Mouse (Mus musculus) urinary bladder, adult 18-20 months (tissue): ENCODE data around the gene Gm765.

Experiments
- DNase-seq, 2 experiments: peaks; one replicate each; pipeline ENCODE4 v3.0.0; 2022; ENCODE audit warnings: low spot score in 2 of 2, mixed read lengths in 2 of 2

Gm765 gene

DNA sequence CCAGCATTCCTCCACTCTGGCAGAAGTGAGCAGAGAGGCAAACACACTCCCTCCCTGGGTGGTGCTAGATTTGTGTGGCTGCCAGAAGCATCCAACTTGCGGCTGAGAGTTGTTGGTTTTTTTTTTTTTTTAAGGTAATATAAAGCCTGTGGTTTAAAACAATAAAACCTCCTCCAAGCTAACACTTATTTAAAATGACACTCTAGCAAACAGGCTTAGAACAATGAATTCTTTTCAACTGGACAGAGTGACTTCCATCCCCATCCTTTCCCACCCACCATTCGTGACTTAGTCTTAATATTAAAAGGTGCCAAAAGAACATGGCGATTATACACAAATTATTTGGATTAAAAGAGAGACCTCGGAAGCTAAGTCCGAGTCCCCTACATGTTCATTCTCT lies at the start of gene Gm765:
Gm765 (minus strand) TSS at position 101 of the 400 bp plus-strand sequence.
- DNase-seq, result no peak

DNA sequence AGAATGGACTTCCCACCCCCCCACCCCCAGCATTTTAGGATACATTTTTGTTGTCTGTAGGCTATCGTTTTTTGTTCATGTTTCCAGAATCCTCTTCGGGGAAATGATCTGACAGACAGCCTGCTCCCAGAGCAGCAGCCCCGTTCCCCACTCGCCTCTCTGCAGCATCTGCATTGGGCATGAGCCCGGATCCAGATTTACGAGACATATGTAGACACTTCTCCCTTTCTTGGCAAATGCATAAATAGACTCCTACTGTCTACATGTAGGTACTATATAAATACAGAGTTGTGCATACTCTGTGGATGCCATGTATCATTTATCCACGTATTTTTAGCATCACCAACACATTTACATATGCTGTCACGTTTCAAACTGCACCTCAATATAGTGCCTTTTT lies 42.9 kb upstream of the Gm765 start:
- no peak for DNase-seq

DNA sequence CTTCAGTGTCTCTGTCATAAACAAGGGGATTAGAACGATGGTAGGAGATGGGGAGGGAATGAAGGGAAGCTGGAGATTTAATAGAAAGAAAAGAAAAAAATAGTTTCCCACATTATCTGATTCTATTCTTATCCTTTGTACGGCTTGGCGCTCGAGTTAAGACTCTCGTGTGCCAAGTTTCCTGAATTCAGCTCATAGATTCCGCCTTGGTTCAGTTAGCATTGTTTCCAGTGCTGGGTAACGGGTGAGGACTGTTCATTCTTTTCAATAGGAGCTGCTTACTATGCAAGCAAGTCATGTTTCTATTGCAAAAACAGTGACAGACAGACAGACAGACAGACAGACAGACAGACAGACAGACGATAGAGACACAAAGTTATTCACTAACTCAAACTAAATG lies 41.9 kb upstream of the Gm765 start:
- DNase-seq, result no peak

DNA sequence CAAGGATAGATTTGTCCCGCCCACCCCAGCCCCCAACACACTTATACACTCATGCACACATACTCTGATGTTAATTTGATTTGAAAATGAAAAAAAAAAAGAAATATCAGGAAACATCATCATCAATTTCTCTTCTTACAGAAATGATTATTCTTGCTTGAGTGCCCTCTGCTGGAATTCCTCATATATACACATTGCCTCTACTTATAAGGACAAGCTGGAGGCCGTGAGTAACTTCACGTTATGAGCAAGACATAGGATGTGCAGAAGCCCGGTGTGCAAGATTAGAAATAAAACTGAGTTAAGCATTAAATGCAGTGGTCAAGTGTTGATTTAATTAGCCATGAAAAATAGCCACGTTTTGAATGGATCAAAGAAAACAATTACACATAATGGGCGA lies 40.9 kb upstream of the Gm765 start:
- DNase-seq, result no peak

DNA sequence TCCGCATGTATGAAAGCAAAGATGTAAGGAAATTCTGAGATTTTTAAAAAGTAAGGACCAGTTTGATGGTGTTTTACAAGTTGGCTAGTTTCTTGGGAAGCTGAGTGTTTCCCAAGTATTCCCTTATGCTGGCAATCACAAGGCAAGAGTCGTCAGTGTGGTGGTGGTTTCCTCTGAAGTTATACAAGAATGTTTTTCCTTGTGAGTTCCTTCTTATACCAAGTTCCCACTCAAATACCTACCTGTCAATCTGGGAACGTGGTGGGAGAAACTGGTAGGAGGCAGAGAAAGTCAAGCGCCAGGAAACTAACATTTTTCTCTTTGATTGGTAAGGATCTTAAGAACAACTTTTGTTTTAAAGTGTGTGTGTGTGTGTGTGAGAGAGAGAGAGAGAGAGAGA lies 23.6 kb upstream of the Gm765 start:
- no peak for DNase-seq

DNA sequence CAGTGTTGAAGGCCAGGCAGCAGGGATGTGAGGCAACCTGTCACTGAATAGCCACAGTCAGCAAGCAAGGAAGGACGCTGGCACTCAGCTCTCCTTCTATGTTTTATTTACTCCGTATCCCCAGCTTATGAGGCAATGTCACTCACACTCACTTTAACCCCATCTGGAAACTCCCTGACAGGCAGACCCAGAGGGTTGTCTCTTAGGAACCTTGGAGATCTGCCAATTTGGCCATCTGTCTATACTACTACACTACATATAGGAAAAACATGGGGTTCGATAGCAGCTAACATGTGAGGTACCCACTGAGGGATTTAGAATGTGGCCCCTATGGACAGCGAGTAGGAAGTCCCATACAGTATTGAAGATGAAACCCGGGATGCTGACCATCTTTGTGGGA lies 12.7 kb upstream of the Gm765 start:
- no peak for DNase-seq

DNA sequence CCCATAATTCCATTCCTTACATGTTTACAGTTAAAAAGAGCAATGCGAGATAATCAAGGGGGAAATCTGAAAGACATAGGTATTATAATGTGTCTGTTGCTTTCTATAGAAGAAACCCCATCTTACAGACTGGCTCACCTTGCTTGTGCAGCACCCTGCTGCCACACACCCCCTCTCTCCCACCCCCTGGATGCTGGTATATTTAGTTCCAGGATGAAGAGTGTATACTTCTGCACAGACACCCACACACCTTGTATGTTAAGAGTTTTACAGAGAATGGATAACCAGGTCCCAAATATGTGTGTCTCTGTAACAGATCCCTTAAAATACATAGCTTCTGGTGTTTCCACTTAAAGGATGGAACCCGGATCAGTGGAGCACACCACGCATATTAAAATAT lies 10.7 kb upstream of the Gm765 start:
- DNase-seq, result no peak

DNA sequence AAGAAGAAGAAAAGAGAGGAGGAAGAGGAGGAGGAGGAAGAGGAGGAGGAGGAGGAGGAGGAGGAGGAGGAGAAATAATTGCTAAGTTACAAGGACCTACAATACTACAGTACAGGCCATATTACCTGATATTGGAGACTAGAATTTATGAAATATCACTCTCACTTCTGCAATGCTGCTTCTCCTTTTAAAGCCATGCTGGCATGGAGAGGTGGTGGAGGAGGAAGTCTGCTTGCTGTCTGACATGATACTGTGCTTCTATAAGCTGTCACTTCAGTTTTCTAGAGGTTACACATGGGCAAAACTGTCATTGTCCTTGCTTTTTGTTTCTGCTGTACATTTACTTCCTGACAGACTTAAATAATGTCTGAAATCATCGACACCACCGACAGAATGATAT lies 9.8 kb downstream of the Gm765 start:
- no peak for DNase-seq

DNA sequence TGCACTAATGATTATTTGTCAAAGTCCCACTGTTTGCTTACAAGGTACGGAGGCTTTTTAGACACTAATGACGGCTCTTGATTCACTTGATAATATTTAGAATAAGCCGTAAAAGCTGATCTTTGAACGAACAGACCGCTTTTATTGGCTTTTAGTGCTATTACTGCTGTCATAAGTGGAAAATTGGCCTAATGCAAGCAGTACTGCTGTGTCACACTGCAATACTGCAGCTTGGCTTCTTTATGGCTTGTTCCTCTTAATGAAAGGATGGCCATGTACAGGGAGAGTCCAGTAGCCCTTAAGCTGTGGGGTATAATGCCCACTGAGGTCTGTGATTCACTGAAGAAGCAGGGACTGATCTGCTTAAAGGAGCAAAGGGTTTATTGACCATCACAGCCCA lies 30.9 kb downstream of the Gm765 start:
- no peak for DNase-seq

DNA sequence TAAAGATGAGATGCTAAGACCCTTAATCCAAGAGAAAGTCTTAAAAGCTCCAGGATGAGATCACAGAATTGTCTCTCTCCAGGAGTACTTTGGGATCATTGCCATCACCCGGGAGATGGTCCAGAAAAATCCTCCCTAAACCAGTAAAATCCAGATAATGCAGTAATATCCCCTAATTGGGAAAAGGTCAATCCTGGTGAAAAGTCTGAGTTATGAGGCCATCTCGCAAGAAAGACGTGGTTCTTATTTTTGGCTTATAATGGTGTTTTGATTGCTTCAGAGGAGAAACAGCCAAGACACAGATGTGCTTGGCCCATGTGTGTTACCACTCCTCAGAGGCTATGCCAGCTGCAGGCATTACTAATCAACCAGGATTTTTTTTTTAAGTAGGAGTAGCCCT lies 34.9 kb downstream of the Gm765 start:
- DNase-seq, result peak in 1 of 2 experiments; percentile 72

DNA sequence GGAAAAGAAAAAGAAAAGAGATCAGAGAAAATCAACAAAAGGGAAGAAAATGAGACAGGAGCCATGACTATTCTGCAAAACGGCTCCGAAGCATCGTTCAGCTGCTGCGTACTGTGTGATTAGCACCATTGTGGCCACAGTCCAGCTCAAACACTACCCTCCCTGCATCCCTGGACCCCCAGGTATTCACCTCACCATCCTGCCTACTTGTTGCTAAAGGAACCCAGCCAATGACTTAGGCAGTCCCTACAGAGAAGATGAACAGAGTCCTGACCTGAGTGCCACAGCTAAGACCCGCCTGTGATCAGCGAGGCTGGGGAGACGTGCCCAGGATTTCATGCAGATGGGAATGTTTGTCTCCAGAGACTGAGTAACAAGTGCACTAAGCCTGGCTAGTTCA lies 35.4 kb downstream of the Gm765 start:
- peak; percentile 6 to 41 for DNase-seq

DNA sequence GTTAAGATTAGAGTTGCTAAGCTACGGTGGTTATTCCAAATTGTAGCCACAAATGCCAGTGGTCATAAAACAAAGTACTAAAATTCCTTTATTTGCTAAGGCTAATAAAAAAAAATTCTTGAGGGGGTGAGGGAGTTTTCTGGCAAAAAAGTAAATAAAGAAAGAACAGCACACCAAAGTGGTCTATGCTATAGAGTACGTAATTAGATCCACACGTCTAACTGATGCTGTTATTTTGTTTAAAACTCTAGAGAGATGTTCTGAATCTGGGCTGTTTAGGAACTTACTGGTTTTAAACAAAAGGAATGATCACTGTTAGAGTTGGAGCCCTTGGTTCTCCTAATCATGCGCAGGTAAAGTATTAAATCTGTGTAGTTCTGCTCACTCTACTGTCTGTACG lies 50.5 kb downstream of the Gm765 start:
- no peak for DNase-seq

DNA sequence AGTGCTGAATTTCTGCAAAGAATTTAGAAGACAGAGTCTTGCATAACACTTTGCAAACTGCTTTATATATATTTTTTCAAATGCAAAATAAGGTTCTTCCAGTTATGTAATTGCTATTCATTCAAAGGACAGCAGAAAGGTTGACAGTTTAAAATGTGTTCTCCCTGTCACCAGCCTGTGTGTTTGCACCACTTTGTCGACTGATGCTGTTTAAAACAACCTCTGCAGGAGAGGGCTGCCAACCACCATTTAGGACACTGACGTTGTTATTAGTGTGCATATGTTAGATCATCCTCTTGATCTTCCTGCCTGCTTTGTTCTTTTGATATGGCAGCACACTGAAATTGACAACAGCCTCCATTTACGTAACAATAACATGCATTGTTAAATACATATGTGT lies 54.2 kb downstream of the Gm765 start:
- DNase-seq, result no peak

DNA sequence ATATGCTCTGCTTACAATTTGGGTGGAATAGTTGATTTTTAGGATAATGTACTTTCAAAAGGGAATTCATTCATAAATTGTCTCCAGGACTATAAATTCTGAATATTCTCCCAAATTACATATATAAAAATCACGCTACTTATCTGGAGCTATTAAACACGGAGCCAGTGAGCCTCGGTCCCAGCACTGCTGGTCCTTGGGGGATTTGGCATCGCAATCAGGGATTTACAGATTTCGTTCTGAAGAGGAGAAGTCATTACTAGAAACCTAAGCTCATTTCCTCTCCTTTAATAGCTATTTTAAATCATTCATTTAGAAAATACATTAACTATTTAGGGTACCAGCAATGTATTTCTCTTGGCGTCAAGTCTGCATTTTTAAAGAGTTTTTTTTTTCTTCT lies 55.0 kb downstream of the Gm765 start:
- DNase-seq, result no peak

DNA sequence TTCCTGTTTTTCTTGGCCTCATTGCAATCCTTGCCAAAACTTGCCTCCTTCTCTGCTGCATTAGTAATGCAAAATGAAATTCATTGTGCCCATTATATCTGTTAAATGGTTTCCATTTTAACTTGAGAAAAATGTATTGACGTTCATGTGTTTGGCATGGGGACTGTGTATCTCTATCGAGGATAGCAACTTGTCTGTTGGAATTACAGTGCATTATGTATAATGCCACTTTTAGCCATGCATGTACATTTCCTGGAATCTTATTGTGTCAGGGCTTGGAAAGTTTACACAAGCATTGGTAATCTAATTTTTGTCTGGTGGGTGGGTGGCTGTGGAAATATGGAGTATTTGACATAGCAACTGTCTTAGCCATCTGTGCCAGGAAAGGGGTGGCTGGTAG lies 57.4 kb downstream of the Gm765 start:
- no peak for DNase-seq

DNA sequence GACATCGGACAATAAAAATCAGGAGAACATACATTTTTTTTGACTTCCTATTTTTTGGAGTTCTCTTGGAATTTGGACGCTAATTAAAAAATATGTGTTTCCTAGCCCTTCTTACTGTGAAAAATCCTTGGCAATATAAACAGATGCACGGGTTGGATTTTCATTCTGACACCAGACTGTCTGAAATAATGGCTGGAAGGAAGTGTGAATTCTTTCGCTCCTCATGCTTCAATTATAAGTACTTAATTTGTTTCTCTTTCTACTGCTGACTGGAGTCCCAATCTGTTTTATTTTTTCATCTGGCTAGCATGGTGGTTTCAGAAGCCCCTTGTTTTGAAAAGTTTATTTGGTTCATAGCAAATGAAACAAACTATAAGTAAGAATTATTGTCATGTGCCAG lies 59.8 kb downstream of the Gm765 start:
- no peak for DNase-seq

DNA sequence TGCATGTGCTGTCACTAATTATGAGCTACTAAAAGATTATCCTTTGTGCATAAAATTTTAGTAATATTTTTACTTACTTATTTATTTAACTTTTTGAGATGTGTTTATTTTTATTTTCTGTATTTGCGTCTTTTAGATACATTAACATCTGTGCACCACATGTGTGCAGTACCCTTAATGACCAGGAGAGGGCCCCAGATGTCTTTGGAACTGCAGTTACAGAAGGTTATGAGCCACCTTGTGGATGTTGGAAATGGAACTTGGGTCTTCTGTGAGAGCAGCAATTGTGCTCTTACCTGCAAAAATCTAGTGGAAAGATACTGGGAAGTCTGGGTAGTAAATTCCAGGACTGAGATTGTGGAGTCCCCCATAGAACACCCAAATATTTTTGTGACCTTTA lies 71.0 kb downstream of the Gm765 start:
- peak; percentile 6 to 31 for DNase-seq

DNA sequence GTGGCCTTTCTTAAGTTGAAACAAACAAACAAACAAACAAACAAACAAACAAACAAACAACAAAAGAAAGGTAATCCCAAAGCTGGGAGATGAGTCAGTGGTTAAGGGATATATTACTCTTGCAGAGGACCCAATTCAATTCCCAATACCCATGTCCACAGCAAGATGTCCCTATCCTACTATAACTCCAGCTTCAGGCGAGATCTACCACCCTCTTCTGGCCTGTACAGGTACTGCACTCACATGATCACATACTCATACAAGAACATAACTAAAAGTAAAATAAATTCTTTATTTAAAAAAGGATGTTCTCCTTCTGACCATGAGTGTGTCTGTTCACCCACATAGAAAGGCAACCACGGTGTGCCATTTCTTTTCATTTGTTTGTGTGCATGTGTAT lies 79.6 kb downstream of the Gm765 start:
- no peak for DNase-seq

DNA sequence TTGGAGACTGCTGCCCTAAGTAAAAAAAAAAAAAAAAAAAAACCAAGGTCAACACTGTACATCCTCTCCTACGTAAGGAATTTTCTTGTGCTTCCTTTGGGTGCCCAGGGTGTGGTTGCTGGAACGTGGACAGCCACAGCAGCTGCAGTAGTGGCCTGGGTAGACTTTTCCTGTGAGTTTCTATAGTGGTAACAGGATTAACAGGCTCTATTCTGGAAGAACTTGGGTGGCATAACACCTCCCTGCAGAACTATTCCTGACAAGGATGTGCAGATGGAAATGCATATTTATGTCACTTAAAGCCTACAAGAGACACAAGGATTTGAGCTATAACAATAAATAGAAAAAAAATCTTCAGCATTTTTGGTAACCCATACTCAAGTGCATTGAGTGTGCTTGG lies 83.5 kb downstream of the Gm765 start:
- DNase-seq, result no peak

DNA sequence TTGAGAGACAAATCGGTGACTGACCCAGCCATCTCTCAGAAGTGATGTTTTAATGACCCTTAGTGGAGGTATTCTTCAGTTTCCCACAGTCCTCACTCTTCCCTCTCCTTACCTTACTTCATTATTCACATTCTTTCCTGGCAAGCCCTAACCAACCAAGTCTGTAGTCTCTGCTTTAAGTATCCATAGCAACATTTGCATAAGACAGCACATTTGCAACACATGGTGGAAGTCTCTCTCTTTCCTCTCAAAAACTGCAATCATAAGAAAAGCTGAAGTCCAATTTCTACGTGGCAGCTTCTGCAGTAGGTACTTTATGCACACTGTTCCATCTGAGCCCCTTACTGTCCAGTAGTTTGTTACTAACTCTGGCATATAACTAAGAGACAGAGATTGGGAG lies 96.1 kb downstream of the Gm765 start:
- DNase-seq, result no peak

DNA sequence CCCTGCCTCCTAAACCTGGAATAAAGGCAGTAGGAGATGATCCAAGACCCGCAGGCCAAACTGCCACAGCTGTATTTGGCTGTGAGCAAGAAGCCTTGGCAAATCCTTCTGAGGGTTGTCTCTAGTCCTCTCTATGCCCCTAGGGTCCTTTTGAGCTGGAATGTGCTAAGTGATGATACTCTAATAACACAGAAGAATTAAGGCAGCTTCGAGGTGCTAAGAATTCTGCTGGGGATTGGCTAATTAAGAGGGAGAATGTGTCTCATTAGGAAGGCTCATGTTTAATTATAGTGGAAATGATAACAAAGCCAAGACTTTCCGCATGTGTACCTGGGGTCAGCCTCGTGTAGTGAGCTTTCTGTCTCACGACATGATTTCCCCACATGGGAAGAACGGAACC lies 99.4 kb downstream of the Gm765 start:
- DNase-seq, result no peak

DNA sequence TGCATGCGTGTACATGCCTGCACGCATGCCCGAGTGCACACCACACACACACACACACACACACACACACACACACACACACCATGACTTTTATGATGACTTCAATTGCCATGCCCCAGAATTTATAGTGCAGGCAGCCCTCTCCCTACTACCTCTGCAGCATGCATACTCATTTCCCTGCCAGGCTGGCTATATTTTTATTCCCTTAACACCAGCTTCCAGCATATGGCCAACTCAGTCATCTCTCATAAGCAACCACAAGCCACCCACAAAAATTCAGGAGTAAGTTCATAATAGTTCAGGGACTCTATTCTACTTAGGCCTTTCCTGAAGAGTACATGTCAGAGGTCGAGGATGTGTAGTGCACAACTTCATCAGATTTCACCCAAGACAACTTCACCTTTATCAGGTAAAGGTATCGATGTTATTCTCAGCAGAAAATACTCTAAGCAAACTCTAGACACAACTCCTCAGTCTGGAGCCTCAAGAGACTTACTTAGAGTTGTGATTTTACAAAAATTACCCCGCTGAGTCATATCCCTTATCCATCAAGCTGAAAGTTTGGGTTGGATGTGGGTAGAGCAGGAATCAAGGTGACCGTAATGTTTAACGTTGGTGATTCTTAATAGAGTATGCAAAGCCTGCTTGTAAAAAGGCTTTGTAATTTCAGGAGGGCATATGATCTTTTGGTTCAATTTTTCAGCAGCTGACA lies 101.8 kb downstream of the Gm765 start:
- no peak for DNase-seq

DNA sequence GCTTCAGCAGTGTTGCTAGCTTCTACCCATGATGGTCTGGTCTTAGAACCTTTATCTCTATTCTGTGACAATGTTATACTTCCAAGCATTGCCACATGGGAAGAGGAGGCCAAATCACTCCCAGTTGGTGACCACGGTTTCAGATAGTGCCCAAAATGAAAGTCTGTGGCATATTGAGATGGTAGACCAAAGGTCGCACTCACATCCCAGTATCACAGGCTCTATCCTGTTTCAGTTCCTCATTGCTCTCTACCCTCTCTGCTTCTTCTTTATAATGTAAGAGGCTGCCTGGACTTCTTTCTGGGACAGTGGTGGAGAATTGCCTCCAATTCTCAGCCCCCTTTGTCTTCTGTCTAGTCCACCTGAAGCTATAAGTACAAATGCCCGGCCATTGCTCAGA lies 108.5 kb downstream of the Gm765 start:
- no peak for DNase-seq

DNA sequence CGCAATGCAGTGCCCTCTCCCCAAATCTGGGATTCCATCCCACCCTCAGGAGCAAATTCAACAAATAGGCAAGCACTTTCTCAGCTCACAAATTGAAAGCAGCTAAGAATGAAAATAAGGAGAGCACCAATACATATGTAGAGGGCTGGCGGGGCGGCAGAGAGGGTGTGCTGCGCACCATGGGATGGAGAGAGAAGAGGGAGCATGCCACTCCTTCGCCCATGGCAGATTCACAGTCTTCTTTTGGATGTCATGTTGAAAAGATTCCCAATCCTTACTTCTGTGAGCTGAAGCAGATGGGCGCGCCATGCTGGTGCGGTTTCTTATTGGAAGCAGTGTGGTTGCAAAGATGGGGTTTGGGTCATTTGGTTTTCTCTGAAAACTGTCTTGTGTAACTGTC lies 118.6 kb downstream of the Gm765 start:
- no peak for DNase-seq
